Mouse (Mus musculus): ENCODE data around the gene Snrpc.
A peak's percentile ranks its signal among the peaks of the same experiment; 100 is the strongest.
"Not testable (repeated sequence)": the region's sequence is repeated elsewhere in the genome, so short reads cannot be mapped to it uniquely, and the experiment has no call there.

The Snrpc gene

DNA sequence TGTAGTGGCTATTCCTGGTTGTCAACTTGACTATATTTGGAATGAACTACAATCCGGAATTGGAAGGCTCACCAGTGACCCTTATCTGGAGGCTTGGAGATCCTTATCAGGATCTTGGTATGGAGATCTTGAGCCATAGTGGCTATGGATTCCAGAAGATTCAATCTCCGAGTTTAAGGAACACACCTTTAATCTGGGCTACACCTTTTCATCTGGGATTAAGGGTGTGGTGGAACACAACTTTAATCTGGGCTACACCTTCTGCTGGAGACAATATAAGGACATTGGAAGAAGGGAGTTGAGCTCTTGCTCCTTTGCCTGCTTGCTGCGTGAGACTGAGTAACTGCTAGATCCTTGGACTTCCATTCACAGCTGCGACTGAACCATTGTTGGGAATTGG is at the start of gene Snrpc:
Gene Snrpc, plus strand, starts transcription at position 301 of the 400 bp plus-strand sequence.
- not testable (repeated sequence) for DNase-seq (ENCODE audit: low read depth)

DNA sequence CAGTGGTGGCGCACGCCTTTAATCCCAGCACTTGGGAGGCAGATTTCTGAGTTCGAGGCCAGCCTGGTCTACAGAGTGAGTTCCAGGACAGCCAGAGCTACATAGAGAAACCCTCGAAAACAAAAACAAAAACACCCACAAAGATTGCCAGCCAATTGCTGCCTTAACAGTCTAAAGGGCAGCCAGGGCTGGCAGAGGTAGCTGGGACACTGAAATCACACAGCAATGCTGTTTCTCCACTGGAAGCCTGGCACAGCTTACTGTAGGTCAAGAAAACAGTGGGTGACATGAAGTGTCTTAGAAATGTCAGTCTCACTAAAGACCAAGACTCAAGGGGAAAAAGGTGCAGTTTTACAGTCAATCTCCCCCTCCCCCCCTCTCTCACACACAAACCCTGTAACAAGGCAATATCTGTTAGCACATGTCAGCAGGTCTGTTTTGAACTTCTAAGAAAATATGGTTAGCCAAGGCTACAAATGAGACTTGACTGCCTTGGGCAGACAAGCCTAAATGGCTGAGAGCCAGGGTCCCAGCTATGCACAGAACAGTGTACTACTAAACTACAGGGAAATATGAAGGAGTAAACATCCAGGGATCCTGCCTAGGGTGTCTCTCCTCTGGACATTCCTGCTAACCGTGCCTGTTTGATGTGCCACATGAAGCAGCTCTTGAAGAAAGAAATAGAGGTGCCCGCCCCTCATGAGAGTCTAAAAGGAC is 49.3 kb upstream of the Snrpc start:
- no peak for DNase-seq (ENCODE audit: low read depth)

DNA sequence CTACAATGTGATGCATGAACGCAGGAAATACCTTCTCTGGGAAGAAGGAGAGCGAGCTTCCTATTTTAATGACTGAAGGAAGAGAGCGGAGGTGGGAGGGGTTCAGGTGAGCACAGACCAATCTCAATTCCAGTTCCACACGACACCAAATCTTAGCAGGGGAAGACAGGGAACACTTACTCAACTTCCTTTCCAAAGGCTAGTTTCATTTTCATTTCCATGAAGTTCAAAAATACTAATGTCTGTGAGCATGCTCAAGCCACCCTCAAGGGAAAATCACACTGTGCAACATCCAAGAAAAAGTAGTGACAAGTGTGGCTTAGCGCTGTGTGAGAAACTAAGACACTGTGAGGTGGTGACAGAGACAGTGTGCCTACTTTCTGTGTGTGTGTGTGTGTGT is 47.9 kb upstream of the Snrpc start:
- no peak for DNase-seq (ENCODE audit: low read depth)

DNA sequence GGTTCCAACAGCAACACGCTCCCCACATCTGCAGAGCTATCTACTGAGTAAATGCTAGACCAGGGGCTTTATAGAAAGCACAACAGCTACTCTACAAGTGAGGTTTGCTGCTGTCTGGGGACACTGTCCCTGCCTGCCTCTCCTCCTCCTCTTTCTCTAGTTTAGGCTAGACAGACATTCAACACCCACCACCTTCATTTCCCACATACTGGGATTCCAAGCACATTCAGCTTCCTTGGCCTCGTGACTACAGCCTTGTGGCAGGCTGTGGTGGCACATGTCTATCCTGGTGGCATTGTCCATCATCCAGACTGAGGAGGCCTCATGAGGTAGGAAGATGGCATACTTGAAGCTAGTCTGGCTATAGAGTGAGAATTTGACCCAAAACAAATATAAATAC is 47.0 kb upstream of the Snrpc start:
- DNase-seq (ENCODE audit: low read depth), result no peak

DNA sequence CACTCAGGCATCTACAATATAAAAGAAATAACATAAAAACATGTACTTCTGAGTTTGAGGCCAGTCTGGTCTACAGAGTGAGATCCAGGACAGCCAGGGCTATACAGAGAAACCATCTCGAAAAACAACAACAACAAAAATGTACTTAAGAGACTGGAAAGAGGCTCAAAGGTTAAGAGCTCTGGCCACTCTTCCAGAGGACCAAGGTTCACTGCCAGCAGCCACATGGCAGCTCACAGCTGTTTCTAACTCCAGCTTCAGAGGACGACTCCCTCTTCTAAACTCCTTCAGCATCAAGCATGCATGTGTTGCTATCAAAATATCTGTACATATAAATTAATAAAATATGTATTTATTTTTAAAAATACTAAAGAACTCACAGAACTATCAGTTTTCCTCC is 46.4 kb upstream of the Snrpc start:
- DNase-seq (ENCODE audit: low read depth), result no peak

DNA sequence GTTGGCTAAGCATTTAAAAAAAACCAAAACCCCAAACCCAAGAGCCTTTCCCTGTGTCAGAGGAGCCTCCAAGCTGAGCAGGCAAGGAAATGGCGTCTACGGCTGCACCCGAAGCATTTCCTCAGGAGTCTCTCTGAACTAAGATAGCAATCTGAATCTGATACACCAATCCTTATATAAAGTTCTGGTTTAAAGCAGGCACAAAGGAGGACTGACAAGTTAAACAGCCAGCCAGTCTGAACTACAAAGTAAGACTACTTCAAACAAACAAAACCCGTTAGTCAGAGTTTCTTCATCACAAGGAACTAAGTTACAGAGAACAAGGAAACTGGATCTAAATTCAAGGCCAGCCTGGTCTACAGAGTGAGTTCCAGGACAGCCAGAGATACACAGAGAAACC is 45.4 kb upstream of the Snrpc start:
- DNase-seq (ENCODE audit: low read depth), result no peak

DNA sequence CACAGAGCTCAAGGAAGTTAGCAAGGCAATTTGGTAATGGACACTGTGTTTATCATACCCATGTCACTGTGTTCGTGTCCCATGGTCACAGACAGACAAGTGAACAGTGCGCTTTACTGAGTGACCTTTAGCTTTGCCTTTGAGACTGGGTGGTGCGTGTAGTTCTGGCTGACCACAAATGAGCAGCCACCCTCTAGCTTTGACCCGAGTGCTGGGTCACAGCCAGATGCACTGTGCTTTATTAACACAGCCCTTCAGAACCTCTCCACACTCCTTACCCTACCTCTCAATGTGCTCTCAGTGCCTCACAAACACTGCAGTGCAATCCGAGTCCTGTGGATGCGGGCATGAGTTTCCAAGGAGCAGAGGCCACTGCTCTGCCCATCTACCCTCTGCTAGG is 44.8 kb upstream of the Snrpc start:
- no peak for DNase-seq (ENCODE audit: low read depth)

DNA sequence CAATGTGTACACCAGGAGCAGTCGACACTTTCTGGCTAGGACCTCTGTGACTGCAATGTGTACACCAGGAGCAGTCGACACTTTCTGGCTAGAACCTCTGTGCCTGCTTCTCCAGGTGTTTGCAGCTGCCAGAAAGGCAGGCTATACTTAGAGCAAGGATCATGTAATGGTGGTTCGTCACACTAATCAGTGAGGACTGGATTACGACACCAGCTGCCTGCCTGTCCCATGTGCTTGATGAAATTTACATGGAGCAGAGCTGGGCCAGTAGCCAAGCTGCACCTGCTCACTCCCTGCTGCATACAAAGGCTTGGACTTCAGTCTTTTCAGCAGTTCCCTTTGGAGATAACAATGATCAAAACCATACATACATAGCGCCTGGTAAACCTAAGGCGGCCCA is 41.2 kb upstream of the Snrpc start:
- no peak for DNase-seq (ENCODE audit: low read depth)

DNA sequence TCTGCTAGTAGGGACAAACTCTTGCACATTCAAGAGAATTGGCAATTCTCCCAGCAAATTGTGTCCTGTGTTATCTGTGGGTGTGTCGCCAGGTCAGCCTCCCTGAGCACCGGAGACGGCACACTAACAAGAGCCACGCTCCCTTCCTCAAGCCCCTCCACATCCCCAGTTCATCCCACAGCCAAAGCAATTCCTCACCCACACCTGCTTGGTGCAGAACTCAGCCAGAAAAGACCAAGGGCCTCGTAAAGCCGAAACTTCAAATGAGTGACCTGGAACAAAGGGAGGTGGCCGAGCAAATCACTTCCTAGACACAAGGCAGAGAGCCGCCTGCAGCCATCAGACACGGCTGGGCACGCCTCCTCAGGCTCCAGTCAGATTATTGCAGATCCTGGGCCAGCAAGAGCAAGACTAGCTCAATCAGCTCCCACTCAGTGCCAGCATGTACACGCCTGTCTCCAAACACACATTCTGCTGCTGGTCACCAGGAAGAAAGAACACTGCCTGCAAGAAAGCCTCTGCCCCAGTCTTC is 40.5 kb upstream of the Snrpc start:
- DNase-seq (ENCODE audit: low read depth), result no peak

DNA sequence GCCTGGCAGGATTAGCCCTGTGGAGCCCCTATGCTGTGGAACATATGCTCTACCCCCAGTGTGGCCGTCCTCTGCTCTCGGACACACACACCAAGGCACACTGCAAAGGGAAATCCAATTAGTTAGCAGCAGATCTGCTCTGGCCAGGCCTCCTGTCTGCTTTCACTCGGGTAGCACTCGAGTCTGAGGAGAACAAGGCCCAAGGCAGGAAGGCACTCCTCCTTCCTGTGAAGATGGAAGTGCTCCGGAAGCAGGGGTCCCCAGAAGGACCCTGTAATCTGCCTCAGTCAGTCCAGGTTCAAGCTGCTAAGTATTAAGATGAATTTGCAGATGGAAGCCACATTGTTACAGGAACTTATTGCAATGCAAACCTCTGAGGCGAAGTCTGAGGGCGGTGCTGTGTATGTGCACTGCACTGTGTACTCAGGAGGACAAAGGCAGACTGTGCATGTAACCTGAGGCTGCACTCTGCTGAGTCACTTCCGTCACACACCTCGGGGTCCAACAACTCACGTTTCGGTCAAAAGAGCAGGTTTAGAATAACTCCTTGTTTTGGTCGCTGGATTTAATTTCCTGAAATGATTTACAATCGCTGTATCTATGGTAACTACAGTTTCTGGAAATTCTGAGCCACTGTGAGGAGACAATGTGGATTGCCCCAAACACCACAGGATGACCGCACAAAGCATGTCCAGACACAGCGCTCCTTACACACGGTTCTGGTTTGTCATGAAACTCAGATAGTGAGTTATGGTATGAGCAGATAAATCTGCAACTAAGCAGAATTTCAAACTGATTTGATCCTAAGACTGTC is 38.0 kb upstream of the Snrpc start:
- peak; percentile 84 for DNase-seq (ENCODE audit: low read depth)

DNA sequence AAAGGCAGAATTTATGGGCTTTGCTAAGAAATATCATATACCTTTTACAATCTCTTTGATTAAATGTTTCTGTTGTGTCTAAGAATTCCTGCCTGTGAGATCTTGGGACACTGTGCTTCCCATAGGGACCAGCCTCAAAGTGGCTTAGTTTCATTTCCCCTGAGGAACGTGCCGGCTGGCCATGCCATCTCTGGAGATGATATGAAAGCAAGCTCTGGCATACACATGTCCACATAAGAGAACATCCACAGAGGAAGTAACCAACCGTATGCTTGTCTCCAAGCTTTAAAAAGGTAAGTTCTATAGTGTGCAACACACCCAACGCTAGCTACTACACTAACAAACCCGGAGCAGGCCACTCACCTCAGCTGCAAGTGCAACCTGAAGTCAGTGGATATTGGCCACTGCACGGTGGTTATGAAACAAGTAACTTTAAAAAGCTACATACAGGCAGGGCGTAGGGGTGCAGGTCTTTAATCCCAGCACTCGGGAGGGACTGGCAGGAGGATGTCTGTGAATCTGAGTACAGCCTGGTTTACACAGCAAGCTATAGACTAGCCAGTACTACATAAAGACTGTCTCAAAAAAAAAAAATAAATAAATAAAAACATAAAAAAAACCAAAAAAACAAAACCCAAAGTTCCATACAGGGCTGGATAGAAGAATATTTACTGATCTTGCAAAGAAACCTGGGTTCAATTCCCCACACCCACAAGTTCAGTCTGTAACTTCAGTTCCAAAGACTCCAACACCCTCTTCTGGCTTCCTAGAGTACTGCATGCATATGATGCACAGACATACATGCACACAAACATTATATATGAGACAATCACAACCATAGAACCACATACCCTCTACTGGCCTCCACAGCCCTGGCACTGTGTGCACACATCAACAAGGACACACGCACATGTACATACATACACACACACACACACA is 37.0 kb upstream of the Snrpc start:
- DNase-seq (ENCODE audit: low read depth), result no peak

DNA sequence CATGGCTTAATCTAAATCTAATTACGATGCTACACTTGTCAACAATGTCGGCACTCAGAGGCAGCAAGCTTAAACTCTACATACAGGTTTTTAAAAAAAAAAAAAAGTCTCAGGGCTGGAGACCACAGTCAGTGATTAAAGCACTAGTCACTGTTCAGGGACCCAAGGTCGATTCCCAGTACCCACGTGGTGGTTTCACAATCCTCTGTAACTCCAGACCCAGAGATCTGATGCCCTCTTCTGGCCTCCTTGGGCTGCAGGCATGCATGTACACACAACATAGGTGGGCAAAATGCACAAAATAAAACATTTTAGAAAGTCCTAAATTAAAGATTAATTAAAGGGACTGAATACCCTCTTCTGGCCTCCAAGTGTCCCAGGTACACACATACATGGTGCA is 34.2 kb upstream of the Snrpc start:
- no peak for DNase-seq (ENCODE audit: low read depth)

DNA sequence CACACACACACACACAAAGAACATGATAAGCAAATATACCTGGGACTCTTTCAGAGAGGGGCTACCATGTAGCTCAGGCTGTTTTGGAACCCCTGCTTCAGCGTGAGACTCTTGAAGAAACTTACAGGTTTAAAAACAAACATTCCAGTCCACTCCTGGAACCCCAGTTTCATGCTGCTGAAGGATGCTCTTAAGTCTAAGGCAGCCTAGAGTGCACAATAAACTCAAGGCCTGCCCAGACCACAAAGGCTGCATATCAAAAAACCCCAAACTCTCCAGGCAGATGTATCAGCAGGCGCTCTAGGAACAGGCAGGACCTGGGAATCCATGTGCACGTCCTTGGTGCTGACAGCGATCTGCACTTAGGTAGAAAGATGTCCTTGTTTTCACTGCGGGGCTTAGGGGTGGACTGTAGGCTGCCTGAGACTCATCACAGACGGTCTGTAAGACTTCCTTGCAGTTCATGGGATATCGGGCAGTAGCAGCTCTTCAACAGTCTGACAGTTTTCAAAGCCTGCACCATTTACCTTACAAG is 33.7 kb upstream of the Snrpc start:
- DNase-seq (ENCODE audit: low read depth), result no peak

DNA sequence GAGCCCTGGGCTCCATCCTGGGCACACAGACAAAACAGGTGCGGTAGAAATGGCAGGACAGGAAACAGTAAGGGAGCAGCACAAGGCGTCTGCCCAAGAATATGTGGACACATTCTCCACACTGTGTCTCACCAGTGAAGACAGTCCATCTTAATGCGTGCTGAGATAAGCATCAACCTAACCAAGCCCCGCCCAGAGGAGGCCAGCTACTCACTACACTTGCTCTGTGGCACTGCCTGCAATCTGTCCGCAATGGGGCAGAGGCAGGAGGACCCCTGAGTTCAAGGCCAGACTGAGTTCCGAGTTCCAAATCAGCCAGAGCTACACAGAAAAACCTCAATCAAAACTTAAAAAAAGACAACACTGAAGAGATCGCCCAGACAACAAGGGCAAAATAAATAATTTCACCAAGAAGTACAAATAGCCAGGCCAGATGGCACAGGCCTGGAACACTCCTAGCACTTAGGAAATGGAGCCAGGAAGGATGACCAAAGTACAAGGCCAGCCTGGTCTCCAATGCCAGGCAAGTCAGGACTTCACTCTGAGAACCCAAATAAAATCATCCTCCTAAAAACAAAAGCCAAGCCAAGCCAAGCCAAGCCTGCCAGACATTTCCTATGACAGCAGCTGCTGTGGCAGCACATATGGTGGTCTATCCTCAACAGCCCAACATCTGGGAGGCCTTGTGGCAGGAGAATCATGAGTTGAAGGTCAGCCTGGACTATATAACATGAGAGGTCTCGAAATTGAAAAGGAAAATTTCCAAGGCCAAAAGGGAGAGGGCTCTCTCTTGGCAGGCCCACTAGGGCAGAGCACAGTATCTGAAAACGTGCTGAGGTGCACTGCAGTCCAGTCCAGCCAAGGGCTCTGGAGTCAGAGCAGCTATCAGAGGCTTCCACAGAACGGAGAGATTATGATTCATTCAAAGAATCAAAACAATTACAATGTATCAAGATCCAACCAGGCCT is 32.9 kb upstream of the Snrpc start:
- DNase-seq (ENCODE audit: low read depth), result no peak

DNA sequence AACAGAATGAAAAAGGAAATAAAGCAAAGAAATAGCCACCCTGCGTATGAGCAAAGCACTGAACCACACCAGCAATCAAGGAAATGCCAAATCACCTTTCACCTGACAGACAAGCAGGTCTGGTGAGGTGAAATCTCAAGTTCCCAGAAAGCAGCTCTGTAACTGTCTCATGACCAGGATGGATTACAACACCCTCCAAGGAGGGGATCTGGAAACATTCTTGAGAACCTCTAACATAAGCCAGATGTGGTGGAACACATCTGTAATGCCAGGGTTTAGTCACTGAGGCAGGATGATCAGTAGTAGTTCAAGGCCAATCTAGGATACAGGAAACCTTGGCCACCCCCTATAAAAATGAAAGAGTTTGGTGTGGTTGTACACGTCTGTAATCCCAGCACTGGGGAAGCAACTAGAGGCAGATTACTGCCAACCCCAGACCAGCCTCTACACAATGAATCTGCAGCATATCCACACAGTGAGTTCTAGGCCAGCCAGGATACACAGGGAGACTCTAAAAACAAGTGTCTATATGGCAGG is 30.3 kb upstream of the Snrpc start:
- no peak for DNase-seq (ENCODE audit: low read depth)

DNA sequence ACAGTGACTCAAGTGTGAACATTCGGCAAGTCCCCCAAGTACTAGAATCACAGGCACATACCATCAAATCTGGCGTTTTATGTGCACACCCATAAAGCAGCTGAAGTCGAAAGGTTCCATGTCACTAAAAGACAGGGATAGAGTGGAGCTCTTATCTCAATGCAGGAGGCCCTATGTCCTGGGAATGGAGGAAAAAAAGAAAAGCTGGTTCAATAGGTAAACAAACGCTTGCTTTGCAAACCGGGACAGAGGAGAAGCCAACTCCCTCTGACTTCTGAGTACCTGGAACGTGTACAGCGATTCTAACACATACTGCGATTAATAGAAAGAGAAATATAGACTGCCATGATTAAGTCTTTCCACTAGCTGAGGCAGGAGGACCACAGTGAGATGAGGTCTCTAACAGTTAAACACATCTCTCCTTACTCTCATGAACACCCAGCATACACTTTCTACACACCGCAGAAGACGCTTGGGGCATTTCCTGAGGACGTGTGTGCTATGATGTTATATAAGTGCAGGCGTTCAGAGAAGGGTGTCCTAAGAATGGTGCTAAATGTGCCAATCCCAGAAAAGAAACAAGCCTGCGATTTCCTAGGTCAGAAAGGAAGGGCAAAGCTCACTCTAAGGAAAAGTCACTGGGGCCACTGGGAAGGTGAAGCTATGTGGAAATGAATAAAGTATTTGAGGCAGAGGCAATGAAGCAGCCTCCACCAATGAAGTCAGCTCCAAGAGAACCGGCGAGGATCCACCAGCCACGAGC is 27.2 kb upstream of the Snrpc start:
- no peak for DNase-seq (ENCODE audit: low read depth)

DNA sequence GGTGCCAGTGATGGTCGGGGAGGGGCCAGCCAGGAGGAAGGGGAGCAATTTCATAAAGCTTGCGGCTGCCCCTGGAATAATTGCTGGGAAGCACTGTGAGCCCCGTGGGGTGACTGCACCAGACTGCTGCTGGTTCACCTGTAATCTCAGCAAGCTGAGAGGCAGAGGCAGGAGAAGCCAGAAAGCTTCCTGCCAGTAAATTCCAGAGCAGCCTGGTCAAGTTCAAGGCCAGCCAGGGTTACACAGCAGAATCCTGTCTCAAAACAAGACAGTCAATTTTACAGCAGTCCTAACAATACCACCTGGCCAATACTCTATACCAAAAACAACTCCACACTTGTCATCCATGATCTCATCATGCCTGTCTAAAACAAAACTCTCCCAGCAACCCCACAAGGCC is 26.0 kb upstream of the Snrpc start:
- no peak for DNase-seq (ENCODE audit: low read depth)

DNA sequence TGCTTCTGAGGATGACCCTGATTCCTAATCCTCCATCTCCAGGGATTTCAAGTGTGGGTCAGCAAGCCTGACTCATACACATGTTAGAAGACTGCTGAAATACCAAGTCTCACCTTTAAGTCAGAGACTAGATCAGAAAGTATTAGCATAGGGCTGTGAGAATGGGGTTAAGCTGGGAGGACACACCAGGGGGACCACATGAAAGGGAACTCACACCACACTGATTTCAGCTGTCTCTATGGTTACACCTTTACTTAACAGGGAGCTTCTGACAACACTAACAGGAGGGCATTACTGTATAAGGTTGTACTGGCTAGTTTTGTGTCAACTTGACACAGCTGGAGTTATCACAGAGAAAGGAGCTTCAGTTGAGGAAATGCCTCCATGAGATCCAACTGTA is 23.3 kb upstream of the Snrpc start:
- no peak for DNase-seq (ENCODE audit: low read depth)

DNA sequence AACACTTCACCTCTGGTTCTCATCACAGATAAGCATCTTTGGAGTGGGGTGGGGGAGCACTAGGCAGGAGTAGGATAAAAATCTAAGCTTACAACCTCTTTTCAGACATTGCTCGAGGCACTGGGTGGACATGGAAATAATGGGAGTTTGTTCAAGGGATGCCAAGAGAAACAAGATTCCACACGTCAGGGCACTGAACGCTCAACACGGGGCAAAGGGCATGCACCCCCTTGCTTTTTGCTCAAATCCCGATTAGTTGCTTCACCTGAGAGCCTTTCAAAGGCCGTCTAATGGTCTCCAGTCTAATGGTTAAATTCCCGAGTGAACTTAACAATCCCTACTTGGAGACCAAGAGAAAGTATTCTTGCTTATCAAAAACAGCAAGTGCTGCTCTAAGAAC is 18.9 kb upstream of the Snrpc start:
- DNase-seq (ENCODE audit: low read depth), result no peak

DNA sequence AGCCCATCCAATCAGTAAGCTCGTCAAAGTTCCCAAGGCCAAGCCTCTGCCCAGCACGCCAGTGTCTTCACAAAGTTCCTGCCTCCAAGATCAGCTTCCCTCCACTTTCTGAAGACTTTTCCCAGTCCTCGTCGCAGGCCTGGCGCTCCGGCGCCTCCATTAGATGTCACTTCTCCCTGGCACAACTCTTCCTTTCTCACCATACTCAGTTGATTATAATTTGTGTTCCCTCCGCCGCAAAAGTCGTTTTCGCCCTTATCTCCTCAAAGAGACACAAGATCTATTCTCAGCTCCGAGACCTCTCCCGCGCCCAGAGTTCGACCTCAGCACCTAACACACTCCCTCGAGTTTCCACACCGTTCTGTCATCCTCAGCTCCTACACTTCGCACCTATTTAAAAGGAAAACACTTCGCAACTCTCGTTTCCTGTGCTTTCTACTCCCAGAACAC is 18.4 kb upstream of the Snrpc start:
- no peak for DNase-seq (ENCODE audit: low read depth)

Data from fibroblast of lung, adult 2 months (primary cell).